Mouse (Mus musculus) kidney, postnatal 10 days (tissue): Measurements from ENCODE around the gene Usp37.
A peak's percentile ranks its signal among the peaks of the same experiment; 100 is the strongest.

Experiments
- DNase-seq: peaks from one replicate; pipeline ENCODE4 v3.0.0; 2021; ENCODE audit warnings: mixed read lengths

Usp37 gene

GRCm38 (mm10) chr1:74460273-74460672 is 83.8 kb downstream of the Usp37 start:
- DNase-seq, result peak; percentile 69

GRCm38 (mm10) chr1:74452611-74453045 is 91.5 kb downstream of the Usp37 start:
- peak; percentile 45 for DNase-seq

- no peak for DNase-seq
Observed at GRCm38 (mm10) chr1:74444538-74444937, 99.5 kb downstream of the Usp37 start.

GRCm38 (mm10) chr1:74439166-74439876 is 104.8 kb downstream of the Usp37 start:
- DNase-seq, result no peak

DNA sequence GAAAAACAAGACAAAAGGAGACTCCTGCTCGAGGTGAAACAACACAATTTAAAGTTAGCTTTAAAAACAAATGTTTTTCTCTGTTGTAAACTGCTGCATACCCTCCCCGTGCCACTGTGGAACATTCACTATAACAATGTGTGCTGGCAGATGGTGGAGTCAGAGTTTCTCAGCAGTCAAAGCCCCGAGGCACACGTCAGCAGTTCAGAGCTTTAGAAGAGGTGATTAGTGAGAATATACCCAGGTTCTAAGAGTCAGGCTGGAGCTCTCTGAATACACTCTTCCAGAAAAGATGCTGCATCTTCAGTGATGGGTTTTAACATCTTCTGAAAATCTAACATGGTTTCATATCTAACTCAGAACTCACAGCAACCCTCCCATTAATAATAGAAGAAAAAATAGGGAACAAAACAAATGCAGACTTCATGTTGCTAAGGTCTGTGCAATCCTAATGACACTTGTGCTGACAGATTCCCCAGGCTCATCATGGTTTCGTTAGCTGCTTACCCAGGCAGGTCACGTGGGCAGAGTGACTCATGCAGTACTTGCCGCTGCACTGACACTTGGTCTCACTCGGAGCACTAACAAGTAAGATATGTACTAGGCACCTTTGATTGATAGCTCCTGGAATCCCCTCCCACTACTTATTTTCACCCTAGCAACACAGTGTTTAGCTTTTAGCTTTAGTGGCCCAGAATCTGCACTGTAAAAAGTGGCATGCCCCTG is 106.2 kb downstream of the Usp37 start:
- DNase-seq, result peak; percentile 28

- no peak for DNase-seq
Observed at GRCm38 (mm10) chr1:74435563-74435962, 108.5 kb downstream of the Usp37 start.

DNA sequence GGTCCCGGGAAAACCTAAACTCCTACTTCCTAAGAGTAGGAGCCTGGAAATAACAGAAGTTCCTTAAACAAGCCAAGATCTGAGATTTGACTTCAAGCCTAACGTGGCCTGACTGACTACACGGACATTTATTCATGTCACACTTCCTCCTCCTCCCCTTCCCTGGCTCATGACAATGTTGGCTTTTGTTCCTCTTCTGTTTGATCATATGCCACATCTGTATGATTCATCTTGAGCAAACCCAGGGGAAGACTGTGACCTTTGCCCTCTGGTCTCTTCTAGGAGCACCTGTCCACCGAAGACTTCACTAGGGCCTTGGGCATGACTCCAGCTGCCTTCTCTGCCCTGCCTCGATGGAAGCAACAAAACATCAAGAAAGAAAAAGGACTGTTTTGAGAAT is 109.5 kb downstream of the Usp37 start:
- no peak for DNase-seq

DNA sequence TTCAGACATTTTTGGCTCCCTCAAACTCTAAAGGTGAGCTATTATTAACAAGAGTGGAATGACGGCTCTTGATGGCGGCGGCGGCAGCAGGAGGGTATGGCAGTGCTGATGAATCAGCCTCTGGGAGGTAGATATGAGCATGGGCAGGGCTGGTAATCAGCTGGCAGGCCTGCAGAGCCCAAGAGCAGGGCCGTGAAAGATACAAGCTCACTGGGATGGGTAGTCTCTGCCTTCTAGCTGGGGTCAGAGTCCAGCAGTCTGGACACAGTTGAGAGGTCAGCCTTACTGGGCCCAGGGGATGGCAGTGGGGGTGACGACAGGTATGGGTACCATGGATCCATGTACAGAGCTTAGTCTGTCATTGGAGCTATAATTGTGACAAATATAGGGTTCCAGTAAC is 110.9 kb downstream of the Usp37 start:
- DNase-seq, result peak; percentile 31

DNA sequence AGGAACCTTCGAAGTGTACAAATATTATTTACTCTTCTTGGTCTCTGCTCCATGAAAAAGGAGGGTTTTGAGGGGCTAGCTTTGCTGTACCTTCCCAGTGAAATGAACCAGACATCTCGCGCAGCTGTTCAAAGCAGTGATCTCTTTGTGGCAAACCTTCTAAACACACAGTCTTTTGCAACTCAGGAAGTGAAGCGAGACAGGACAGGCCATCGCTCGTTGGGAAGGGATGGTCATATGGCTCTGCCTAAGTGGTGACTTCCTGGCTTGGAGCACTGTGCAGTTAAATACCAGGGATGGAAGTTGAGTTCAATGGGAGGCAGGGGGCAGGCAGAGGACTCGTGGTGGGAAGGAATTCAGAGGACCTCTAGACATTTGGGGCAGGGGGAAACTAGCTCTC is 118.2 kb downstream of the Usp37 start:
- no peak for DNase-seq

DNA sequence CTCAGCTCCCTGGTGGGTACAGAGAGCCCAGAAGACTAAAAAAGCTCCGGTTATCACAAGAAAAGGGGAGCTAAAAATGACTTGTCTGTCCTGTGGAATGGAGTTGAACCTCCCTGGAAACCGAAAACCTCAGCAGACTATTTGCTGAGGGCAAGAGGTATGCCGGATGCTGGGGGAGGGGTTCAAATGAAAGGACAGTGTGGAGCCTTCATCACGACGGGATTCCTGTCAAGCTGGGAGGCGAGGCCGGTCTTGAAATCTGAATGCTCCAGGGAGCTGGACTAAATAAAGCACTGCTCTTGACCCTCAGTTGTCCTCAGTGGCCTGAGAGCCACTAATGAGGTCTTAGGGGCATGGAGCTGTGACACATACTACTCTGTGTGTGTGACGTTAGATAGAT is 120.9 kb downstream of the Usp37 start:
- no peak for DNase-seq

GRCm38 (mm10) chr1:74419440-74419794 is 124.7 kb downstream of the Usp37 start:
- peak; percentile 26 for DNase-seq

DNA sequence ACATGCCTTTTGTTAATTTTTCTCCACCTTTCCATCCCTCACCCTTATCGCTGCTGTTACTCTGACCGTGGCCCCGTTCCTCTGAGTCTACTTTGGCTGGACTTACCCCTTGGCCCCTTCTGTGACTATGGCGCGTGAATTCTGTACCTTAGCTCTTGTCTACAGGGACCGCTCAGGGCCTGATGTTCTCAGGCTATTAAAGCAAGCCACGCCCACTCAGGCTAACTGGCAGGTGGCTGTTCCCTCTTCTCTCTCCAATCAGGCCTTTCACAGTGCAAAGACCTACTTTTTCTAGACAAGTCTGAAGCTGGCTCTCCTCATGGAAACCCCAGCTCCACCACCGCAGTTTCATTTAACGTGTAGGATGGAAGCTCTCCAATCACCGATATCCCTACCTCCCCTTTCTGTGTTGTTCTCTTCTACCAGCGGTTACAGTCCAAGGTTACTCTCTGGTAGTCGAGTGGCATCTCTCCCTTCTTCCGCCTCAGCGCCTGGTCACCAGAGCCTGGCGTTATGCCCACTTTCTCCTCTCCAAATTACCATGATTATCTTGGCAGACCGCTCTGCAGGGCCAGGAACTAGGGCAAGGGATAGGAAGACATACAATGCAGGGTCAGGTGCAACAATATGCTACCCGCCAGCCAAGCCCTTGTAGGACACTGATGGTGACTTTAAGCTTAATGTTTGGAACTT is 125.2 kb downstream of the Usp37 start:
- DNase-seq, result peak; percentile 50

DNA sequence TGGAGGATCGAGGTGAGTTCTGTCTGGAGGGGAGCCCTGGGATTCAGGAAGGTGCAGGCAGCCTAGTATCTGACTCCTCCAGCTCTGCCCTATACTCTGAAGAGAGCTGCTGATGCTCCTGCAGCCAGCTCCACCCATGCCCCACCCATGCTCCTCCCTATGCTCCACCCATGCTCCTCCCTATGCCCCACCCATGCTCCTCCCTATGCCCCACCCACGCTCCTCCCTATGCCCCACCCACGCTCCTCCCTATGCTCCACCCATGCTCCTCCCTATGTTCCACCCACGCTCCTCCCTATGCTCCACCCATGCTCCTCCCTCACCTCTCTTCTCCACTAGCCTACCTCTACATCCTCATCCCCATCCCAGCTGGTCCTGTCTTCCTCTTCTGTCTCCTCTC is 128.9 kb downstream of the Usp37 start:
- peak; percentile 66 for DNase-seq

DNA sequence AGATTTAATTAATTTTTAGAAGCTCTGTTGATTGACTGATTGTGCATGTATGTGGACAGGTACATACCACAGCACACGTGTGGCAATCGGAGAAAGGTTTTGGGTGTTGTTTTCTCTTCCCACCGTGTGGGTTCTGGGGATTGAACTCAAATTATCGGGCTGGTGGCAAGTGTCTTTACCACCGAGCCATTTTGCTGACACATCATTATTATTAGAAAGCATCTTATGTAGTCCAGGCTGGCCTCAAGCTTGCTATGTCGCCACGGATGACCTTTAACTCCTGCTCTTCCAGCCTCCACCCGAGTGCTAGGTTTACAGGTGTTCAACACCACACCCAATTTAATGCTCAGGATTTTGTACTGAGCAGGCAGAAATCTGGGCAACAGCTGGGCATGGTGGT is 131.4 kb downstream of the Usp37 start:
- DNase-seq, result no peak

GRCm38 (mm10) chr1:74411753-74412325 is 132.2 kb downstream of the Usp37 start:
- no peak for DNase-seq

DNA sequence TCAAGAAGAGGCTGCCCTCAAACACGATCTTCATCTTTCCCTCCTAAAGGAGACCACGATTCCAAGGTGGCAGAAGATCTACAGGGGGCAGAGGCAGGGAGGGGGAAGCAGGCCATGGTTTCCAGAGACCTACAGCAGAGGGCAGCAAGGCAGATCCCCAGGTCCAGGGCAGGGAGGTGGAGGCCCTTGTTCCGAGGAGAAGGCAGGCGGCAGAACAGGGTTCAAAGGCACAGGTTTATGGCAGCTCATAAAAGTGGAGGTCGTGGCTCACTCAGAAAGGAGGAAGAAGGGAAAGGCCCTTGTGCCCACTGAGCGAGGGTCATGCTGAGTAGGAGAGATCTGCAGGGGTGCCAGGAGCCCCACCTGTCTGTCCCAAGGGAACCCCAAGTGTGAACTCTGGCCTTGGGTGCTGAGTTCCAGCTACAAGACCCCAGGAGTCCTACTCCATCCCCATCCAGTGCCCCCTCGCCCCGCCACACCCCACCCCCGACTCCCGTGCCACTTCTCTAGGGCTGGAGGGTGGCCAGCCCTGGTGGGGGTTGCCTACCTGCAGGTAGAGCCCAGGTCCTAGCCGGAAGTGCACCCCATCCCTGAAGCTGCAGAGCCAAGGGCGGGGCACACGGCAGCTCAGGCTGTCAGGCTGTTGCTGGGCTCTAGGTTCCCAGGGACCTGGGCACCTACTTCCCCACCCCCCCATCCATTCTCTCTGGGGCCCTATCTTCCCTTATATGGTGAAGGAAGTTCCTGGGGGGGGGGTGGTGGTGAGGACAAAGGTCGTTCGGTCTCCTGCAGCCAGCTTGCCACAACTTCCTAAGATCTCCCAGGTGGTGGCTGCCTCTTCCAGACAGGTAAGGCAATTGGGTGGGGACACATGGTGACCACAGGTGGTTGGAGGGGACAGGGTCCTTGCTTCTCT is 135.2 kb downstream of the Usp37 start, which contains the start of gene Vil1:
Gene Vil1 (plus strand): TSS at position 788 of the 916 bp plus-strand sequence.
- peak; percentile 50 for DNase-seq

DNA sequence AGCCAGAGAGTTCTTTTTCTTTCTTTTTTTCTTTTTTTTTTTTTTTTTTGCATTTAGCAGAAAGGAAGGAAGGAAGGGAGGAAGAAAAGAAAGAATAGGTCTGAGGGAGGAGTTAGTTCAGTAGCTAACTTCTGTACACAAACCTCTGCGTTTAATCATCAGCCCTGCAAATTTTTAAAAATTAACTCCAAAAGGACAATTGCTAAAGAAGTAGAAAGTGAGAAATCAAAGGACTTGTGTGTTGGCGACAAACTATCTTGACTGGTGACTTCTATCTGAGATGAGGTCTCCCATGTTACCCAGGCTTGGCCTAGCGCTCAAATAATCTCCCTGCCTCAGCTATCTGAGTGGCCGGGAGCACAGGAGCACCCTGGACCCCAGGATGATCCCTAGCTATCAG is 139.9 kb downstream of the Usp37 start:
- no peak for DNase-seq

GRCm38 (mm10) chr1:74401015-74401702 is 142.9 kb downstream of the Usp37 start:
- no peak for DNase-seq

- no peak for DNase-seq
Observed at GRCm38 (mm10) chr1:74400531-74400930, 143.6 kb downstream of the Usp37 start.

DNA sequence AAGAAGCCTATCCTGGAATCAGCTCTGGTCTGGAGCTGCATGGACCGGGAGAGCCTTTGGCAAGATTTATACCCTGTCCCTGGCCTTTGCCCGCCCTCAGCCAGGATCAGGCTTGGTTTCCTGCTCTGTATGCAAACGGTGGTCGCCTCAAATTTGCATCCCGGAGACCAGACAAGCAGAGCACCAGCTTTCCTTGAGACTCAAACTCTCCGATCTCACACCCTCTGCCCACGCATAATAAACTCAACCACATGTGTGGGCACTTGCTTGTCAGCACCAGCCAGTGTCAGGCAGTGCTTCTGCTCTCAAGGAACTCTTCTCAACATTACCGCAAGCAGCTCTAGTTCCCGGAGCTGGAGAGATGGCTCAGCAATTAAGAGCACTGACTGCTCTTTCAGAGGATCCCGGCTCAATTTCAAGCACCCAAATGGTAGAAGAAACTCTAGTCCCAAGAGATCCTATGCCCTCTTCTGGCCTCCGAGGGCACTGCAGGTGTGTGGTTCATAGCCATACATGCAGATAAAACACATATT is 146.1 kb downstream of the Usp37 start:
- peak; percentile 84 for DNase-seq

DNA sequence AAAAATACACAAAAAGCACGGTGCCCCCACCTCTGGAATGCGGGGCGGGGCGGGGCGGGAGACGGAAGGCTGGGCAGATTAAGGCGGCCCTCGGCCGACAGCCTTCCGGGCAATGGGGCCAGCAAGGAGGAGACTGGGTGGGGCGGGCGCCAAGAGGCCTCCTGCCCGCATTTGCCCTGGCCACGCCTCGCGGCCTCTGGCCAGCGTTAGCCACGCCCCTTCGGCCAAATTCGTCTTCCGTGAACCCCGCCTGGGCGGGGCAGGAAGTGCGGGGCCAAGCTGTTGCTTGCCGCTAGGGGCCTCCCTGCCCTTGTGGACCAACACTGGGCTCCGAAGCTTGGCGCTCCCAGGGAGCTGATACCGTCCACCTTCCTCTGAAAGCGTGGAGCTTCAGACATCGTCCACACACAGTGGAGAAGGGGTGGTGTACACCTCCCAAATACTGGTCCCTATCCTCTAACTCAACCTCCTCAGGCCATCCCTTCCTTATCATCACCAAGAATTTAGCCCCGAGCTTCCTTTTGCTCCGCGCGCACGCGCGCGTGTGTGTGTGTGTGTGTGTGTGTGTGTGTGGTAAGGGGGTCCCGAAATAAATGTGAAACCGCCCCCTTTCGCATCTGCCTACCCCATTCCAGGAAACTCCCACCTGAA is 146.7 kb downstream of the Usp37 start:
- DNase-seq, result peak; percentile 100
